Mouse (Mus musculus) E14TG2a.4 (cell line): ENCODE data around the gene Neurog3.

Experiments used
- CTCF ChIP-seq: conservative IDR thresholded peaks from 2 replicates; pipeline ENCODE4 v1.5.1; 2014; ENCODE audit warnings: low read length
- NANOG ChIP-seq: IDR thresholded peaks from 2 replicates; pipeline ENCODE4 v1.6.1; 2014; ENCODE audit warnings: borderline replicate concordance, low read length, mixed read lengths
- POU5F1 ChIP-seq: IDR thresholded peaks from 2 replicates; pipeline ENCODE4 v1.6.1; 2014; ENCODE audit warnings: low read length, borderline replicate concordance

- peak; percentile 87 for TF ChIP-seq CTCF
- TF ChIP-seq NANOG = no peak
- TF ChIP-seq POU5F1 = no peak
These were observed 5.8 kb upstream of the Neurog3 start for GRCm38 (mm10) chr10:62127137-62127536.
